8 mouse cellular contexts compared by ENCODE assay signal in genomic region chr8:121653340-121654019, GRCm38 (mm10). TPM values are rescaled to one million over a fixed set of nuclear protein-coding genes. Genes with fewer than 3 reads are reported as not detected.
DNase-seq lines count a peak whose midpoint lies in the region; ATAC-seq and TF ChIP-seq lines count a peak whose summit lies in the region.

No protein-coding gene starts in this region.

- H3K27ac ChIP-seq in layer of hippocampus, adult 2 months = peak overlapping the region; percentile 99
- peak overlapping the region; percentile 99 for H3K27ac ChIP-seq in hindbrain, embryonic 13.5 days
- H3K27ac ChIP-seq in lung, embryonic 15.5 days = peak overlapping the region; percentile 90

- no peak for TF ChIP-seq CTCF in layer of hippocampus, adult 2 months (conservative IDR thresholded peaks at IDR 0.05)

- H3K9me3 ChIP-seq in hindbrain, embryonic 13.5 days = no peaks in the 10 kb centered on the region
- no peaks in the 10 kb centered on the region for H3K9me3 ChIP-seq in lung, embryonic 15.5 days

- peak overlapping the region; percentile 95 for H3K9ac ChIP-seq in hindbrain, embryonic 13.5 days
- peak overlapping the region; percentile 66 for H3K9ac ChIP-seq in lung, embryonic 15.5 days

- H3K4me2 ChIP-seq in hindbrain, embryonic 13.5 days = peak overlapping the region; percentile 90
- H3K4me2 ChIP-seq in lung, embryonic 15.5 days = peak overlapping the region; percentile 91

- ATAC-seq in hindbrain, embryonic 13.5 days (ENCODE audit: low FRiP score) = peak; percentile 18; the same call in 1 of the 2 replicates
- ATAC-seq in lung, embryonic 15.5 days (ENCODE audit: borderline replicate concordance, extremely low read depth, low FRiP score, low TSS enrichment) = 0 out of 2 replicates have a peak, but pooled peaks have one; percentile 1
- ATAC-seq in inflammation-experienced regulatory T-cells, adult 6 months = no peak
- no peak for ATAC-seq in CD4-positive, CD25-positive, alpha-beta regulatory T cell, adult 4 months

- H3K4me1 ChIP-seq in hindbrain, embryonic 13.5 days (replicated peaks) = peaks cover 49% of the 10 kb centered on the region
- H3K4me1 ChIP-seq in lung, embryonic 15.5 days = peaks cover 45% of the 10 kb centered on the region

- H3K27me3 ChIP-seq in hindbrain, embryonic 13.5 days = no peaks in the 10 kb centered on the region
- H3K27me3 ChIP-seq in lung, embryonic 15.5 days = no peaks in the 10 kb centered on the region

- H3K36me3 ChIP-seq in hindbrain, embryonic 13.5 days = no peaks in the 10 kb centered on the region
- no peaks in the 10 kb centered on the region for H3K36me3 ChIP-seq in lung, embryonic 15.5 days

- DNase-seq in layer of hippocampus, adult 2 months (ENCODE audit: low spot score in 2 of 2) = peak in 1 of 2 experiments; percentile 53
- DNase-seq in layer of hippocampus, adult 8-10 months (ENCODE audit: low spot score in 2 of 2) = no peak
- DNase-seq in embryo, embryonic 10 days (ENCODE audit: low spot score) = peak; percentile 49
- DNase-seq in adrenal gland, adult 2 months = no peak

- WGBS in hindbrain, embryonic 13.5 days = 3% methylated on average over 31 of the region's 31 CpGs
- WGBS in lung, embryonic 15.5 days = 3% methylated on average over 31 of the region's 31 CpGs

- peak overlapping the region; percentile 80 for H3K4me3 ChIP-seq in layer of hippocampus, adult 2 months
- H3K4me3 ChIP-seq in hindbrain, embryonic 13.5 days = peak overlapping the region; percentile 93
- H3K4me3 ChIP-seq in lung, embryonic 15.5 days = peak overlapping the region; percentile 80

RNA-seq across cellular contexts. Expression of gene Zcchc14, which starts 0.8 kb away (rescaled TPM):
- 10 to 100 TPM; 92.5 to 93.2 TPM for total RNA-seq in layer of hippocampus, adult 2 months (2021)
- total RNA-seq in layer of hippocampus, adult 8-10 months (2022) = 10 to 100 TPM; 77.4 to 92.9 (median 84.7) TPM
- 27.5 and 28.3 TPM in 2 replicates for polyA plus RNA-seq in hindbrain, embryonic 13.5 days (2015; fragmentation: Nextera tagmentation; extraction: Ambion mirVana)
- 13.5 and 14.2 TPM in 2 replicates for polyA plus RNA-seq in lung, embryonic 15.5 days (2015; fragmentation: Nextera tagmentation; extraction: Ambion mirVana)
- 1 to 10 TPM in 1 of 3 experiments, under 1 TPM in 2; 0.09 to 1.0 (median 0.22) TPM for polyA plus RNA-seq in inflammation-experienced regulatory T-cells, adult 6 months (2017; shearing (Covaris generic))
- polyA plus RNA-seq in CD4-positive, CD25-positive, alpha-beta regulatory T cell, adult 4 months (2017; shearing (Covaris generic)) = under 1 TPM; 0.17 to 0.46 TPM
- 10 to 100 TPM; 32.9 to 44.8 TPM for total RNA-seq in adrenal gland, adult 2 months (2021)
- 41.2 and 44.0 TPM in 2 replicates for polyA plus RNA-seq in adrenal gland, adult 2 months (2012; rRNA removed)

Comparison
In these comparisons a context has a peak if more than half of its experiments do, and no peak if none do; other contexts are left out.
1. ATAC-seq: peak in hindbrain, embryonic 13.5 days (single experiment) and lung, embryonic 15.5 days (single experiment); none in inflammation-experienced regulatory T-cells, adult 6 months (single experiment) and CD4-positive, CD25-positive, alpha-beta regulatory T cell, adult 4 months (single experiment).
2. Peak in every context shown above with its lines, with median percentiles within 50 percentile points of each other: H3K27ac ChIP-seq and H3K4me3 ChIP-seq.